Mouse (Mus musculus) G1E (cell line): ENCODE measurements around the gene Prkca.

Experiments
- CTCF ChIP-seq: IDR thresholded peaks from 2 replicates; pipeline ENCODE4 v1.5.1; 2012; ENCODE audit warnings: low read depth, low read length, inconsistent platforms, mixed read lengths
- GATA1 ChIP-seq: IDR thresholded peaks from 2 replicates; pipeline ENCODE4 v1.6.1; 2012; ENCODE audit warnings: borderline replicate concordance, low read length, inconsistent platforms, mixed read lengths
- GATA2 ChIP-seq: IDR thresholded peaks from 2 replicates; pipeline ENCODE4 v1.6.1; 2012; ENCODE audit warnings: low read depth, low read length, inconsistent platforms, borderline replicate concordance
- POLR2AphosphoS5 ChIP-seq: IDR thresholded peaks from 2 replicates; pipeline ENCODE4 v1.6.1; 2012; ENCODE audit warnings: low read depth, low read length, inconsistent platforms; ENCODE audit not compliant: insufficient replicate concordance
- TAL1 ChIP-seq: conservative IDR thresholded peaks from 2 replicates; pipeline ENCODE4 v1.6.1; 2012; ENCODE audit warnings: low read depth, low read length, inconsistent platforms, mixed read lengths

GRCm38 (mm10) chr11:108040823-108041222 is 302.9 kb downstream of the Prkca start:
- TF ChIP-seq CTCF (no peak), TAL1 (no peak), GATA2 (no peak), POLR2AphosphoS5 (no peak), GATA1 (no peak)
